Mouse (Mus musculus): ENCODE results near the gene 7420426K07Rik.

DNA sequence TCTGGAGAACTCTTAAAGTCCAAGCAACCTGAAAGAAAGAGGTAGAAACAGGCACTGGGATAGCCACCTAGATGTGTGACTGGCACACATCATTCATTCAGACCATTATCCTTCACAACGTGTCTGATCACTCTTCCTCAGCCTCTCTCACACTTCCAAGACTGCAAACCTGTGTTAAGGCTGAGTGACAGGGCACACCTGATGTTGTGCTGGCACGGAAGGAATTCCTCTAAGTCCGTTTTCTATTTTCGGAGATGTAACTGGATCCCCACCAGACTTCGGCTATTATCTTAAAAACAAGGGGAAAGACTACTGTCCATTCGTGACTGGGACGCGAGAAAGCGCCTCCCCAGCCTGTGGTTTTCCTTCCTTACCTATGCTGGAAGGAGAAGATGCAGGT is 50.9 kb downstream of the 7420426K07Rik start:
- TF ChIP-seq CTCF (IDR thresholded peaks at IDR 0.05; ENCODE audit: extremely low read depth, insufficient read depth, insufficient read length, insufficient replicate concordance) (no peak), POLR2A (IDR thresholded peaks at IDR 0.05; ENCODE audit: low read depth, low read length) (no peak)
